Mouse (Mus musculus) testis, postnatal 14 days (tissue): ENCODE results near the gene Eno2.

Experiments
- DNase-seq: peaks from one replicate; pipeline ENCODE4 v3.0.0; 2021; ENCODE audit warnings: low spot score

Eno2 gene

GRCm38 (mm10) chr6:124740211-124740887, 29.1 kb downstream of the Eno2 start:
- DNase-seq: no peak

- DNase-seq: no peak
Observed at GRCm38 (mm10) chr6:124739231-124739796, 30.2 kb downstream of the Eno2 start.

- peak; percentile 62 for DNase-seq
Observed at GRCm38 (mm10) chr6:124738511-124739023, 30.9 kb downstream of the Eno2 start, which contains the start of gene Ptpn6. Gene Ptpn6, minus strand, starts transcription at chr6:124738714.

GRCm38 (mm10) chr6:124737040-124737439, 32.4 kb downstream of the Eno2 start:
- no peak for DNase-seq

- DNase-seq: no peak
Observed at GRCm38 (mm10) chr6:124734417-124734816, 35.1 kb downstream of the Eno2 start.

- DNase-seq: no peak
Observed at GRCm38 (mm10) chr6:124732476-124733370, 36.8 kb downstream of the Eno2 start.

GRCm38 (mm10) chr6:124731038-124731437, 38.4 kb downstream of the Eno2 start:
- no peak for DNase-seq

GRCm38 (mm10) chr6:124729850-124730705, 39.4 kb downstream of the Eno2 start:
- no peak for DNase-seq

GRCm38 (mm10) chr6:124728621-124729020, 40.9 kb downstream of the Eno2 start:
- no peak for DNase-seq

- no peak for DNase-seq
Observed at GRCm38 (mm10) chr6:124724472-124724871, 45.0 kb downstream of the Eno2 start.

- DNase-seq: no peak
Observed at GRCm38 (mm10) chr6:124723541-124723940, 45.9 kb downstream of the Eno2 start.

GRCm38 (mm10) chr6:124722876-124723473, 46.5 kb downstream of the Eno2 start:
- no peak for DNase-seq

- no peak for DNase-seq
Observed at GRCm38 (mm10) chr6:124720904-124721303, 48.6 kb downstream of the Eno2 start.

GRCm38 (mm10) chr6:124719354-124719978, 50.0 kb downstream of the Eno2 start:
- no peak for DNase-seq

- DNase-seq: peak; percentile 55
Observed at GRCm38 (mm10) chr6:124718703-124719102, 50.8 kb downstream of the Eno2 start.

GRCm38 (mm10) chr6:124717968-124718367, 51.5 kb downstream of the Eno2 start:
- no peak for DNase-seq

- DNase-seq: no peak
Observed at GRCm38 (mm10) chr6:124716864-124717490, 52.5 kb downstream of the Eno2 start.

GRCm38 (mm10) chr6:124712918-124713317, 56.6 kb downstream of the Eno2 start:
- DNase-seq: no peak

GRCm38 (mm10) chr6:124711824-124712782, 57.4 kb downstream of the Eno2 start, which contains the start of the genes Emg1 and Phb2:
Gene Emg1, minus strand, starts transcription at chr6:124712178.
Gene Phb2, plus strand, starts transcription at chr6:124712336.
- DNase-seq: peak; percentile 97
